Mouse (Mus musculus) erythroblast, embryonic 14.5 days (primary cell): ENCODE results near the gene Alkbh4.

Experiments
- GATA1 ChIP-seq: IDR thresholded peaks from 2 replicates; pipeline ENCODE4 v1.6.1; 2012; ENCODE audit warnings: low read length, inconsistent platforms, mixed read lengths
- TAL1 ChIP-seq: IDR thresholded peaks from 3 replicates; pipeline ENCODE4 v1.6.1; 2012; ENCODE audit warnings: low read length, inconsistent platforms, mixed read lengths

DNA sequence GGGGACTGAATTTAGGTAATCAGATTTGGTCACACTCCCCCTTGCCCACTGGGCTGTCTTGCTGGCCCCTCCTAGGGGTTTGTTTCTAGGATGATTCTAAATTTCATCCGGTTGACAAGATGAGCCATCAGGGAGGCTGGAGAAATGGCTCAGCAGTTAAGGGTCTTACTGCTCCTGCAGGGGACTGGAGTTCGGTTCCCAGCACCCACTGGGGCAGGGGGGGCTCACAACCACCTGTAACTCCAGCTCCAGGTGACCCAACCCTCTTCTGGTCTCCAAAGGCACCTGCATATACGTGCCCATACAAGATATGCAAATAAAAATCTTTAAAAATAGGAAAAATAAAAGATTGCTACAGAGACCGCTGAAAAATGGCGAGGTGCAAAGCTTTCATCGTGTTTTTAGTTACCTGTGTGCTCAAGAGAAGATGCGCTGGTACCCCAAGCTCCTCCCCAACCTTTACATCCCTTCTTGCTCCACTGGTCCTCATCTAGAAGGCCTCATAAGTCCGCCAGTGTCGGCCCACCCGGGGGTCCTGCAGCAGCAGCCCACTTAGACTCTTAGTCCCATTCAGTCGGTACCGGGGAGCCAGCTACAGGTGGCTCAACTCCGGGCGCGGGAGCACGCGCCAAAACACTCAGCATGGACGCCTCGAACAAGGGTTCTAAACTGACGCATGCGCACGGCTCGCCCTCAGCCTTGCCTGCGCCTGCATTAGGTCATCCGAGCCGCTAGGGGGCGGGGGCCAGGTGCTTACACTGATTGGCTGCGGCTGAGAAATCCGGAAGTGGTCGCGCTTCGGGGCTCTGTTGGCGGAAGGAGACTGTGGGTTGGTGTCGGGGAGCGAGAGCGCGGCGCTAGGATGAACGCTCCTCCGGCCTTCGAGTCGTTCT lies 19.8 kb upstream of the Alkbh4 start, which contains the start of gene Polr2j:
- TF ChIP-seq GATA1 = no peak
- no peak for TF ChIP-seq TAL1
